Mouse (Mus musculus) left cerebral cortex, postnatal 4 days (tissue): ENCODE measurements around the gene Hibch. TPM values are rescaled to one million over a fixed set of nuclear protein-coding genes. Genes with fewer than 3 reads are reported as not detected.

Experiments used
- total RNA-seq, 2 experiments: library from RNA; stranded (reverse); gene quantifications; 2 replicates each; pipeline ENCODE4 v1.2.3; 2021

The Hibch gene
- total RNA-seq, 2 experiments from 2014 or later = 12.9 to 14.3 TPM

Other genes with a start within 250 kb of the Hibch start
- 1 to 10 TPM; 7.7 to 8.8 TPM for gene Nemp2, start 214.2 kb upstream of the Hibch start, total RNA-seq
- 10 to 100 TPM; 54.1 to 57.5 TPM for gene Mfsd6, start 117.5 kb upstream of the Hibch start, total RNA-seq
- 10 to 100 TPM; 37.5 to 44.2 TPM for gene Inpp1, start 27.2 kb upstream of the Hibch start, total RNA-seq
- 1 to 10 TPM; 8.5 TPM for gene 1700019D03Rik, start 175.2 kb downstream of the Hibch start, total RNA-seq
- gene Mstn, start 216.7 kb downstream of the Hibch start, total RNA-seq = 1 to 10 TPM; 1.2 to 1.3 TPM